Mouse (Mus musculus): ENCODE results near the gene Spryd7. TPM values are rescaled to one million over a fixed set of nuclear protein-coding genes. Genes with fewer than 3 reads are reported as not detected.
"Not testable (repeated sequence)": the region's sequence is repeated elsewhere in the genome, so short reads cannot be mapped to it uniquely, and the experiment has no call there.

Gene Spryd7
- polyA plus RNA-seq, 1 experiment: 41.7 TPM

GRCm38 (mm10) chr14:61559856-61560255 lies 3.2 kb upstream of the Spryd7 start:
- no peak for TF ChIP-seq CTCF (IDR thresholded peaks at IDR 0.05; ENCODE audit: borderline replicate concordance, insufficient read depth, low read depth, low read length)
- TF ChIP-seq POLR2A (IDR thresholded peaks at IDR 0.05; ENCODE audit: borderline replicate concordance, insufficient read depth, low read length): no peak
- 74% methylated on average over 3 of the region's 3 CpGs for WGBS
- H3K27me3 ChIP-seq (ENCODE audit: control insufficient read depth, insufficient read depth, low read length): no peaks in the 10 kb centered on the region; the same call in 1 of the 2 replicates
- H3K4me1 ChIP-seq (ENCODE audit: control insufficient read depth, insufficient read depth, low read length): no peaks in the 10 kb centered on the region; the same call in 1 of the 2 replicates
- DNase-seq: no peak
- H3K27ac ChIP-seq (ENCODE audit: insufficient read depth, low read length): no peak overlapping the region
- no peak overlapping the region for H3K4me3 ChIP-seq (replicated peaks; ENCODE audit: insufficient read depth, low read depth, low read length)

DNA sequence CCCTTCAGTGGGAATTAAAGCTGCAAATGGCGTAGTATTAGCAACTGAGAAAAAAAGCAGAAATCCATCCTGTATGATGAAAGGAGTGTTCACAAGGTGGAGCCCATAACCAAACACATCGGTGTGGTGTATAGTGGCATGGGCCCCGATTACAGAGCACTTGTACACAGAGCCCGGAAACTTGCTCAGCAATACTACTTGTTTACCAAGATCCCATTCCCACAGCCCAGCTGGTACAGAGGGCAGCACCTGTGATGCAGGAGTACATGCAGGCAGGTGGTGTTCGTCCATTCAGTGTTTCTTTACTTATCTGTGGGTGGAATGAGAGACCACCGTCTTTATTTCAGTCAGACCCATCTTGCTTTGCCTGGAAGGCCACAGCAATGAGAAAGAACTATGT lies 2.2 kb upstream of the Spryd7 start:
- no peak for TF ChIP-seq CTCF (IDR thresholded peaks at IDR 0.05; ENCODE audit: borderline replicate concordance, insufficient read depth, low read depth, low read length)
- TF ChIP-seq POLR2A (IDR thresholded peaks at IDR 0.05; ENCODE audit: borderline replicate concordance, insufficient read depth, low read length): no peak
- Histone ChIP-seq H3K27me3 (ENCODE audit: control insufficient read depth, insufficient read depth, low read length) (no peaks in the 10 kb centered on the region), H3K4me1 (ENCODE audit: control insufficient read depth, insufficient read depth, low read length) (peaks cover 4% of the 10 kb centered on the region), H3K4me3 (replicated peaks; ENCODE audit: insufficient read depth, low read depth, low read length) (no peak overlapping the region), H3K27ac (ENCODE audit: insufficient read depth, low read length) (no peak overlapping the region)
- DNase-seq: no peak
- 96% methylated on average over 6 of the region's 6 CpGs for WGBS

GRCm38 (mm10) chr14:61555931-61556288 lies 776 bp downstream of the Spryd7 start:
- Histone ChIP-seq H3K4me3 (replicated peaks; ENCODE audit: insufficient read depth, low read depth, low read length) (peak overlapping the region; percentile 86), H3K4me1 (ENCODE audit: control insufficient read depth, insufficient read depth, low read length) (peaks cover 4% of the 10 kb centered on the region), H3K27me3 (ENCODE audit: control insufficient read depth, insufficient read depth, low read length) (no peaks in the 10 kb centered on the region), H3K27ac (ENCODE audit: insufficient read depth, low read length) (peak overlapping the region; percentile 89)
- TF ChIP-seq CTCF (IDR thresholded peaks at IDR 0.05; ENCODE audit: borderline replicate concordance, insufficient read depth, low read depth, low read length): no peak
- TF ChIP-seq POLR2A (IDR thresholded peaks at IDR 0.05; ENCODE audit: borderline replicate concordance, insufficient read depth, low read length): no peak
- no peak for DNase-seq
- 2% methylated on average over 6 of the region's 6 CpGs for WGBS

- DNase-seq: no peak
- Histone ChIP-seq H3K27me3 (ENCODE audit: control insufficient read depth, insufficient read depth, low read length) (no peaks in the 10 kb centered on the region), H3K4me3 (replicated peaks; ENCODE audit: insufficient read depth, low read depth, low read length) (no peak overlapping the region), H3K27ac (ENCODE audit: insufficient read depth, low read length) (no peak overlapping the region), H3K4me1 (ENCODE audit: control insufficient read depth, insufficient read depth, low read length) (no peaks in the 10 kb centered on the region)
- WGBS: 100% methylated on average over 1 of the region's 1 CpGs
- TF ChIP-seq CTCF (IDR thresholded peaks at IDR 0.05; ENCODE audit: borderline replicate concordance, insufficient read depth, low read depth, low read length) (no peak), POLR2A (IDR thresholded peaks at IDR 0.05; ENCODE audit: borderline replicate concordance, insufficient read depth, low read length) (no peak)
These were observed 8.1 kb downstream of the Spryd7 start for GRCm38 (mm10) chr14:61548614-61549013.

- WGBS: 88% methylated on average over 10 of the region's 11 CpGs
- H3K4me3 ChIP-seq (replicated peaks; ENCODE audit: insufficient read depth, low read depth, low read length); H3K27me3 ChIP-seq (ENCODE audit: control insufficient read depth, insufficient read depth, low read length); H3K4me1 ChIP-seq (ENCODE audit: control insufficient read depth, insufficient read depth, low read length); H3K27ac ChIP-seq (ENCODE audit: insufficient read depth, low read length); DNase-seq: not testable (repeated sequence)
These were observed 18.9 kb downstream of the Spryd7 start for GRCm38 (mm10) chr14:61537772-61538171.

- no peak overlapping the region for H3K27ac ChIP-seq (ENCODE audit: insufficient read depth, low read length)
- TF ChIP-seq CTCF (IDR thresholded peaks at IDR 0.05; ENCODE audit: borderline replicate concordance, insufficient read depth, low read depth, low read length) (no peak), POLR2A (IDR thresholded peaks at IDR 0.05; ENCODE audit: borderline replicate concordance, insufficient read depth, low read length) (no peak)
- no peak for DNase-seq
- H3K4me3 ChIP-seq (replicated peaks; ENCODE audit: insufficient read depth, low read depth, low read length): no peak overlapping the region
- WGBS: 88% methylated on average over 5 of the region's 5 CpGs
- H3K4me1 ChIP-seq (ENCODE audit: control insufficient read depth, insufficient read depth, low read length): no peaks in the 10 kb centered on the region
- H3K27me3 ChIP-seq (ENCODE audit: control insufficient read depth, insufficient read depth, low read length): no peaks in the 10 kb centered on the region
These were observed 19.9 kb downstream of the Spryd7 start for GRCm38 (mm10) chr14:61536631-61537264.

DNA sequence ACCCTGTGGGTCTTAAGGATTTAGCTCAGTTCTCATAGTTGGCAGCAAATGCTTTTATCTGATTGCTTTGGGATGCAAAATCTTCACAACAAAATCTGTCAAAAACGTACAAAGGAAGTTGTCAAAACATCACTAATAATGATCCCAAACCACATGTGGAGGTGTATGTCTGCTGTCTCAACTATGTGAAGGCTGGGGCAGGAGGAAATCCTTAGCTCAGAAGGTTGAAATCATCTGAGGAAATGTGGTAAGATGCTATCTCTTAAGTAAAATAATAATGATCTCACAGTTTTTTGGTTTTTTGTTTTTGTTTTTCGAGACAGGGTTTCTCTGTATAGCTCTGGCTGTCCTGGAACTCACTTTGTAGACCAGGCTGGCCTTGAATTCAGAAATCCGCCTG lies 20.9 kb downstream of the Spryd7 start:
- WGBS: 80% methylated on average over 3 of the region's 3 CpGs
- Histone ChIP-seq H3K4me1 (ENCODE audit: control insufficient read depth, insufficient read depth, low read length) (no peaks in the 10 kb centered on the region), H3K27me3 (ENCODE audit: control insufficient read depth, insufficient read depth, low read length) (no peaks in the 10 kb centered on the region), H3K27ac (ENCODE audit: insufficient read depth, low read length) (no peak overlapping the region), H3K4me3 (replicated peaks; ENCODE audit: insufficient read depth, low read depth, low read length) (no peak overlapping the region)
- DNase-seq: no peak
- TF ChIP-seq CTCF (IDR thresholded peaks at IDR 0.05; ENCODE audit: borderline replicate concordance, insufficient read depth, low read depth, low read length): no peak
- TF ChIP-seq POLR2A (IDR thresholded peaks at IDR 0.05; ENCODE audit: borderline replicate concordance, insufficient read depth, low read length): no peak

DNA sequence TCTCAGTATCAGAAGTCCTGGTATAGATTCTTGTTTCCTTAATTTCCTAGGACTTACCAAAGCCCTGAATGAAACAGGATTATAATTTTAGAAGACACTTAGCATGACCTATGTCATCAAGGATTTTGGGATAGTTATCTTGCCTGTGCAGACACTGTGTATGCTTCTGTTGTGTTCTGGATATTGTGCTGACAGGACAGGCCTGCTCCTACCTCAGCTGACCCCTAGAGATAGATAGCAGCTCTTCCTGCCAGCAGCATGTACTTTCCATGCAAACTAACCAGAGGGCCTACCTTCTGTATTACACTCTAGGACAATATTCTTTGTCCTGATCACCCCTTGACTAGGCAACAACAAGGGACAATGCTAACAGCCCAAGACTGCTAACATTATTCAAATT lies 25.7 kb downstream of the Spryd7 start:
- Histone ChIP-seq H3K4me1 (ENCODE audit: control insufficient read depth, insufficient read depth, low read length) (no peaks in the 10 kb centered on the region), H3K27me3 (ENCODE audit: control insufficient read depth, insufficient read depth, low read length) (no peaks in the 10 kb centered on the region), H3K27ac (ENCODE audit: insufficient read depth, low read length) (no peak overlapping the region), H3K4me3 (replicated peaks; ENCODE audit: insufficient read depth, low read depth, low read length) (no peak overlapping the region)
- DNase-seq: no peak
- TF ChIP-seq POLR2A (IDR thresholded peaks at IDR 0.05; ENCODE audit: borderline replicate concordance, insufficient read depth, low read length) (no peak), CTCF (IDR thresholded peaks at IDR 0.05; ENCODE audit: borderline replicate concordance, insufficient read depth, low read depth, low read length) (no peak)
